Mouse (Mus musculus): ENCODE measurements at regions not wholly inside any gene's neighbourhood (a gene's known extent, or its start where the extent isn't known, plus 50 kb on each side); places are given as distances from the start of the nearest gene placed in this dataset.

DNA sequence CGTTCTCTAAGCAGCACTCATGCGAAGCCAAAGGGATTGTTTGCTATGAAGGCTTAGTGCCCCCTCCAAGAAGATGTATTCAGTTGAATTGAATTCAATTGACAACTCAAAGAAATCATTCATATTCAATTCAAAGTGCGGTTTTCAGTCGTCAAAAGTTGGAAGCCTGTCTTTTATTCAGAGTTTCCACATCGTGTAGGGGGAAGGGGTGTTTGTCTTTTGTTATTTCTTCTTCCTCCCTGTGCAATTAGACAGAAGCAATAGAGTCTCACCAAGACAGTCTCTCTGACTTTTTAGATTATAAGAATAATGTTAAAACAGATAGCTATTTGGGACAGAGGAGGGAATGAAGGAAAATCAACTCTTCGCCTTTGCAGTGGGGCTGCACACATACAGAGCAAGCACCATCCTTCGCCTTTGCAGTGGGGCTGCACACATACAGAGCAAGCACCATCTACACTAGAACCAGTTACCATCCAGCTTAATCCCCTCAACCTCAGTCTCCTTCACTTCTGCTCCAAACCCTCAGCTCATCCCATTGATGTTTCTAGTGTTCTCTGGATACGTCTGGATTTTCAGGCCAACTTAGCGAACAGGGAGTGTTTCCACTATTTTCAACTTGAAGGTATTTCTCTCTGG is 246.7 kb downstream of the Fam49a start:
- no peak for DNase-seq (ENCODE audit: low spot score)

GRCm38 (mm10) chr12:12506671-12507070 is 244.7 kb downstream of the Fam49a start:
- no peak for DNase-seq (ENCODE audit: low spot score)

DNA sequence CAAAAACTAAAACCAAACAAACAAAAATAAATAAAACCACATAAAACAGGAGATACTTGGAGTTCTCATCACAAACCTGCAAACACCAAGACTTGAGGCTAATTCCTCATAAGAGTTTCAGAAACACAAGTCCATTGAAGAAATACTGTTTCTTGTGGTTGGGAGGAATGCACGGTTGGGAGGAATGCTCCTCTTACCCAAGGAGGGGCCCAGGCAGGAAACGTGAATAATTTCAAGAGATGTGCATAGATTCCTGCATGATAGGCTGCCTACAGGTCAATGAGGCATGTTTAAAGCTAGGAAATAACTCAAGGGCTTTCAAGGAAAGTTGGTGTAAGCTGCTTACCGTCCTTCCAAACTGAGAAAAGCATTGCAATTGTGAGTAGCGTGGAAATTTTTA is 243.7 kb downstream of the Fam49a start:
- no peak for DNase-seq (ENCODE audit: low spot score)

GRCm38 (mm10) chr12:12499903-12500302 is 238.0 kb downstream of the Fam49a start:
- DNase-seq (ENCODE audit: low spot score): no peak

DNA sequence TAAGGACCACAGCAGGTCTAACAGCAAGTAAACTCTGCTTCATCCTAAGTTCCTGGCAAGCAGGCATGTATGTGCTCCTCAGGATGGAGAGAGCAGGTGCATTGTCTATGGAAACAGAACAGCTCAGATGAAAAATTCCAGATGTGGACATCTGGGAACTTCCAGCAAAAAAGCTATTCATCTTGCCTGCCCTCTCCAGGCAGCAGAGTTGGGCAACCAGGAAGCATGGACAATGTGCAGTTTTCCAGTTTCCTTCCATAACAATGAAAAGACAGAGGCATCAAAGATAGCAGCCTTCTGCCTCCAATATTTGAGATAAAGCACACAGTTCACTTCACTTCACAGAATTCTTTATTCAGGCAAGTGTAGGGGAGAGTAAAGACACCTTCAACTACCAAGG is 236.7 kb downstream of the Fam49a start:
- no peak for DNase-seq (ENCODE audit: low spot score)

DNA sequence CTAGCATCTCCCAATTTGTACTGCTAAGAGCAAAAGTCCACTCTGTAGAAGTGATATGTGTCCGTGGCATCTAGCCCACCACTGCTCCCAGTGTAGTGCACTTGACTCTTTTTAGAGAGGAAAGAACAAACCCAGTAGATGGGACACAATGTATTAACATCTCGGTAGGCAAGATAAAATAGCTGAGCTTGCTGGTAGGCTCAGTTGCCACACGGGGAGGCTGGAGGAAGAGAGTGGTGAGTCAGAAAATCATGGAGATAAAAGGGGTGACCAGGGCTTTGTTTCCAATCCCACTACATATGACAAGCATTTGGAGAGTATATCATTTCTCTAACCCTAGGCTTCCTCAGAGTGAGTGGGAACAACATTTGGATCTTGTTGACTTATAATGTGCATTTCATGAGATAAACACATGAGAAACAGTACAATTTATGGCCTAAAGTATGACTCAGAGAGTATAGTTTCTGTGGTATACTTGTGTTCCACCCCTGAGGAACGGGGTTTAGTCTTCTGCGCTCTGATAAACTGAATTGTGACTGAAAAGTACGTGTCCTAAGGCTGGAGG is 235.4 kb downstream of the Fam49a start:
- no peak for DNase-seq (ENCODE audit: low spot score)

DNA sequence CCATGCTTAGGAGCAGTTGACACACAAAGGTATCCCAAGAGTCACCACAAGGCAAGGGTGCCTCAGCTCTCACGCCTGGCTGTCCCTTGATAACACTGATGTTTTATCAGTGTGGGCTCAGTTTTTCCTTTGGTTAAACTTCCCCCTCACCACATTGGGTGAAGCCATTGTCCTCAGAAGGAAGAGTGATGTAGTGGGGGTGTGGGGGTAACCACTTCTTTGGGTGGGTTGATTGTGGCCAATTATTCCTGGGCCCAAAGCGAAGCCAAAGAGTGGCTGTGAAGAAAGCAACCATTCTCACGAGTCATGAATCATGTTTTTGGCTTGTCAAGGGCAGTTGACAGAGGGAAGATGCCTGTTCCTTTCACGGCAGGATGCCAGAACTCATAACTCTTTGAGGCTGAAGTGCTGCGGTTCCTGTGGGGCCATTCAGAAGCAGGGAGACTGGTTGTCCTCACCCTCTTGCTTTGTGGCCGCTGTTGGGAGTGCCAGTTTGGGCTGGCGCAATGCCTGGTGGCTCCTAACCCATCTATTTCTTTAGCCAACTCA is 234.7 kb downstream of the Fam49a start:
- DNase-seq (ENCODE audit: low spot score): peak; percentile 15

DNA sequence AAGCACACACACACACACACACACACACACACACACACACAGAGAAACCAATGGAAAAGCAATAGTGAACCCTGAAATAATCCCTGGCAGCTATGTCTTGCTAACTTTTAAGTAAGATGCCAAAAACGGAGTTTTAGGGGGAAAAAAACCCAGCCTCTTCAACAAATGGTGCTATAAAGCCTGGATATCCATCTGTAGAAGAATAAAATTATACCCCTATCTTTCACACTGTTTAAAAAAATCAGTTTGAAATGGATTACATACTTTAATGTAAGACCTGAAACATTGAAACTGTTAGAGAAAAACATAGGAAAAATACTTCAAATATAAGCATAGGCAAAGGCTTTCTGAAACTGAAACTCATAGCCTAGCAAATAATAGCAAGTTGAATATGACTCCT is 228.2 kb downstream of the Fam49a start:
- DNase-seq (ENCODE audit: low spot score): no peak

DNA sequence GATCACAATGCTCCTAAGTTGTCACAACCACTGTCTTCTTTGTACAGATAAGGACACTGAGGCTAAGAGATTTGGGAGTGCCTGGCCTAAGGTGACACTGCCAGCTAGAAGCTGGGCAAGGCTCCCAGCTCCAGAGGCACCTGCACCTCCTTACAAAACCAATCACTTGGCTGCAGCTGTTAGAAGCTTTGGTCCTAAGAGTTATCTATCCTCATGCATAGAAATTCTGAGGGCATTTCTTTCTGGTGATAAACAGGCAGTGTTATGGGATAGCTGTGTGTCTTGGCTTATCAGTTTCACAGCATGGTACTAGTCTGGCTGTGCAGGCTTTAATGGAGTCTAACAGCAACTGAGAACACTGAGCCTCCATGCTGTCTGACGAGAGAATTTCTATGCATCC is 226.2 kb downstream of the Fam49a start:
- no peak for DNase-seq (ENCODE audit: low spot score)

DNA sequence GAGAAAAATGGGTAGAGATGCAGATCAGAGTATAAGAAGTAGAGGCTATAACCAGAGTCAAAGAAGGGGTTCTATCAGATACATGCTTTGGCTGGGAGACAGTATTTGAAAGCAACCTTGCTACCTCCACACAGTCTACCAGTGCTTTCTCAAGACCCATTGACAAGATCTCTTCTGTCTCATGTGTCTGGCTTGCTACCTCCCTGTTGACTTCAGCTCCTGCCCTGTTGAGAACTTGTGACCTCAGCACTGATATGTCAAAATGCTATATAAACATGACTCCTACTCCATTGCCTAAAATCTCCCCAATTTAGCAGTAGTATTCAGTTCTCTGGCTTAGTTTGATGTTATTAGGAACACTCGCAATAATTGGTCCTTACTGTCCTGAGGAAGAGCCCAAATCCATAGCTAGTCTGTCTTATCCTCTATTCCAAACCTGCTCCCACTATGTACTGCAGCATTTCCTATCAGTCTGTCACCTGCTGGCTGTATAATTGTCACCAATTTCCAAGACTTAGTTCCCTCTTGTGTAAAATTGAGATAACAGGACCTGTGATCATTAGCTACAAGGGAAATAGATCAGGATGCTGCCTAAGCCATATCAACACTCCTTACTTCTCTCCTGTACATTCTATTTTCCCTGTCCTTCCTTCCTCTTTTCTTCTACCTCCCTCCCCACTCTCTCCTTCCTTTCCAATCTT is 224.9 kb downstream of the Fam49a start:
- no peak for DNase-seq (ENCODE audit: low spot score)

GRCm38 (mm10) chr12:12484921-12485680 is 223.2 kb downstream of the Fam49a start:
- DNase-seq (ENCODE audit: low spot score): no peak

DNA sequence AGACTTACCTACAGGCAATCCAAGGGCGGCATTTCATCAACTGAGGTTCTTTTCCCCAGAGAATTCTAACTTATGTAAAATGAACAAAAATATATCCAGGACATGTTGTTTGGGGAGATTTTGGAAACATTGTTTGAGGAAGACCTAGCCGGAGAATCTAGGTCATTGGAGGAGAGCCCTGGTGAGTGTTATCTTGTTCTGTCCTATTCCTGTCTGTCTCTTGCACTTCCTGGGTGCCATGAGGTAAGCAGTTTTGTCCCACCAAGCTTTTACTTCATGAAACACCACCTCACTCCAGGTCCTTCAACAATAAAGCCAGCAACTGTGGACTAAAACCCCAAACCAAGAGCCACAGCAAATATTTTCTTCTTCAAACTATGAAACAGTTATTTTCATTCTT is 218.5 kb downstream of the Fam49a start:
- DNase-seq (ENCODE audit: low spot score): no peak

DNA sequence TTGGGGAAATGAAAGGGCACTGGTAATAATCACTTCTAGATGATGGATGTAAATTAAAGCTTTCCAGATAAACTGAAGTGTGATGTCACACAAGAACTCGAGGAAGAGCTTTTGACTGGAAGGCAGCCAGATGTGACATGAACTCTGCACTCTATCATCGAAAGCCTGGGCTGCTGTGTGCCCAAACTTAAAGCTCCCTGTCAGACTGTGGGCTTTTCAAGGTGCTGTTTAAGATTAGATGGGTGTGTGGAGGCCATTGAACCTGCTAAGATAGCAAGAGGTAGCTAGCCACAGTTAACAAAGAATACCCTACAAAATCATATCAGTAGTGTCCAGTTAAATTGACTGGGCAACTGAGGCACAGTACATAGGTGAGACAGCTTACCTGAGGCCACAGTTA is 190.1 kb downstream of the Fam49a start:
- no peak for DNase-seq (ENCODE audit: low spot score)

GRCm38 (mm10) chr12:12446768-12447167 is 184.8 kb downstream of the Fam49a start:
- DNase-seq (ENCODE audit: low spot score): no peak

- DNase-seq (ENCODE audit: low spot score): no peak
Observed at GRCm38 (mm10) chr12:12446281-12446680, 184.3 kb downstream of the Fam49a start.

GRCm38 (mm10) chr12:12442872-12443271 is 180.9 kb downstream of the Fam49a start:
- no peak for DNase-seq (ENCODE audit: low spot score)

DNA sequence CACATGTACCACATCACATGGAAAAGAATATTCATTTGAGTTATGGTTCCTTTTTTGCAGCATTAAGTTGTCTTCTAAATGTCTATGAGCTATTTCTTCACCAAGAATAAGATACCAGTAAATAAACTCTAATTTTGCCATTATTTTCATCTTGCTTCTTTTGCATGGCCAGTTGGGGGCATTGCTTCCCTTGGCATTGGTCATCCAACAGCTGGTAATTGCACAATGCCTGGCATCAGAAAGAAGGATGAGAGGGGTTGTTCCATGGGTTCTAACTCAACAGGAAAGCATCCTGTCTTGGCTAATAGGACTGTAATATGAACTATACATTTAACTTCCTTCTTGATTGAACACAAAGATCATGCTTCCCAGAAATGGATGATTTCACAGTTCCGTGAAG is 174.4 kb downstream of the Fam49a start:
- no peak for DNase-seq (ENCODE audit: low spot score)

DNA sequence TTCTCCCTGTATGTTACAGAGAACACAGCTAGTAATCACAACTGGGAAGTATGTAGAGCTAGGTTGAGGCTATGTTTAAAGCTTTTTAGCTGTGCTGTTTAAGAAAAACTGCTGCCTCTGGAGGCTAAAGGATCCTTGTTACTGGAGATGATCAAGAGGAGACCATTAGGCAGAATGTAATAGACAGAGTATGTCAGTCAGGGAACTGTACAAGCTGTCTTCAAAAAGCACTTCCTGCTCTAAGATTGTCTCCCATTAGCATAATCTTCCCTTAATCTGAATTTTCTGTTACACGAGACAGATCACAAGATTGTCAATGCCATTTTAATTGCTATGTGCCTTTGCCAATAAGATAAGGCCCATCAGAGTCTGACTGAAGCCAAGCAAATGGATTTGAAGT is 170.7 kb downstream of the Fam49a start:
- no peak for DNase-seq (ENCODE audit: low spot score)
